Mouse (Mus musculus): ENCODE measurements around the gene Ptpn21. TPM values are rescaled to one million over a fixed set of nuclear protein-coding genes. Genes with fewer than 3 reads are reported as not detected.

The Ptpn21 gene
- 1 to 10 TPM; 2.0 to 2.9 TPM for polyA plus RNA-seq (2017; shearing (Covaris generic))

GRCm38 (mm10) chr12:98736951-98737800, at the start of gene Ptpn21:
Gene Ptpn21, minus strand, starts transcription at chr12:98737405.

GRCm38 (mm10) chr12:98746746-98747379, 9.7 kb upstream of the Ptpn21 start, which contains the start of gene Zc3h14:
Gene Zc3h14, plus strand, starts transcription at chr12:98746964.

GRCm38 (mm10) chr12:98627392-98628259, 109.6 kb downstream of the Ptpn21 start, which contains the start of gene Spata7:
Gene Spata7, plus strand, starts transcription at chr12:98628157.

Other genes starting within 250 kb of the Ptpn21 start
- under 1 TPM in 1 of 2 experiments, not detected in 1; 0.32 TPM for gene Kcnk10, start 159.1 kb downstream of the Ptpn21 start, polyA plus RNA-seq (2017; shearing (Covaris generic))
- 1 to 10 TPM in 1 of 2 experiments, not detected in 1; 1.6 TPM for gene Spata7, start 109.2 kb downstream of the Ptpn21 start, polyA plus RNA-seq (2017; shearing (Covaris generic))
- 100 to 1,000 TPM; 122 to 137 TPM for gene Zc3h14, start 9.6 kb upstream of the Ptpn21 start, polyA plus RNA-seq (2017; shearing (Covaris generic))
- gene Eml5, start 164.1 kb upstream of the Ptpn21 start, polyA plus RNA-seq (2017; shearing (Covaris generic)) = 1 to 10 TPM; 3.9 to 6.5 TPM
- 1 to 10 TPM; 1.3 to 2.3 TPM for gene Ttc8, start 183.2 kb upstream of the Ptpn21 start, polyA plus RNA-seq (2017; shearing (Covaris generic))